Mouse (Mus musculus) G1E (cell line): ENCODE measurements around the gene BC048562. TPM values are rescaled to one million over a fixed set of nuclear protein-coding genes. Genes with fewer than 3 reads are reported as not detected.

ENCODE experiments used
- ATAC-seq: 2 replicates; pipeline ENCODE4 v1.8.0; 2016; ENCODE audit warnings: mild to moderate bottlenecking; ENCODE audit not compliant: insufficient number of reproducible peaks, poor library complexity, low FRiP score, severe bottlenecking; ENCODE audit errors: extremely low read depth
- DNase-seq: peaks from one replicate; pipeline ENCODE4 v3.0.0; 2012; ENCODE audit warnings: low spot score
- H3K27me3 ChIP-seq: 2 replicates; pipeline ENCODE4 v1.6.1; 2012; ENCODE audit warnings: mild to moderate bottlenecking, low read length, inconsistent platforms; ENCODE audit not compliant: insufficient read depth
- H3K36me3 ChIP-seq: replicated peaks from 2 replicates; pipeline ENCODE3; 2012; ENCODE audit warnings: mild to moderate bottlenecking, inconsistent platforms
- H3K4me1 ChIP-seq: 2 replicates; pipeline ENCODE4 v1.6.1; 2012; ENCODE audit warnings: low read depth, low read length, inconsistent platforms, mixed read lengths; ENCODE audit not compliant: insufficient read depth
- H3K4me3 ChIP-seq: 2 replicates; pipeline ENCODE4 v1.5.1; 2012; ENCODE audit warnings: low read depth, mild to moderate bottlenecking, inconsistent platforms, low read length, moderate library complexity, mixed read lengths
- H3K9me3 ChIP-seq: replicated peaks from 2 replicates; pipeline ENCODE4 v1.6.1; 2012; ENCODE audit warnings: inconsistent platforms
- CTCF ChIP-seq: IDR thresholded peaks from 2 replicates; pipeline ENCODE4 v1.5.1; 2012; ENCODE audit warnings: low read depth, low read length, inconsistent platforms, mixed read lengths
- GATA1 ChIP-seq: IDR thresholded peaks from 2 replicates; pipeline ENCODE4 v1.6.1; 2012; ENCODE audit warnings: borderline replicate concordance, low read length, inconsistent platforms, mixed read lengths
- GATA2 ChIP-seq: IDR thresholded peaks from 2 replicates; pipeline ENCODE4 v1.6.1; 2012; ENCODE audit warnings: low read depth, low read length, inconsistent platforms, borderline replicate concordance
- POLR2AphosphoS5 ChIP-seq: IDR thresholded peaks from 2 replicates; pipeline ENCODE4 v1.6.1; 2012; ENCODE audit warnings: low read depth, low read length, inconsistent platforms; ENCODE audit not compliant: insufficient replicate concordance
- TAL1 ChIP-seq: conservative IDR thresholded peaks from 2 replicates; pipeline ENCODE4 v1.6.1; 2012; ENCODE audit warnings: low read depth, low read length, inconsistent platforms, mixed read lengths
- polyA plus RNA-seq: library from polyadenylated mRNA; stranded (reverse); fragments of >175 nt; gene quantifications from 2 replicates; pipeline ENCODE4 v1.2.3, GENCODE M21; 2012
- total RNA-seq, 2 experiments: library from RNA; stranded (forward) in 1 of 2; stranded (reverse) in 1 of 2; fragments of 200-1000 nt in 1 of 2; fragments of >200 nt in 1 of 2; fragmentation: Nextera tagmentation in 1 of 2; gene quantifications; 2 replicates each; pipeline ENCODE4 v1.2.3; 2014 to 2017

The BC048562 gene
- total and polyA plus RNA-seq, 3 experiments: 0.08 to 0.22 TPM; not detected in 1

DNA sequence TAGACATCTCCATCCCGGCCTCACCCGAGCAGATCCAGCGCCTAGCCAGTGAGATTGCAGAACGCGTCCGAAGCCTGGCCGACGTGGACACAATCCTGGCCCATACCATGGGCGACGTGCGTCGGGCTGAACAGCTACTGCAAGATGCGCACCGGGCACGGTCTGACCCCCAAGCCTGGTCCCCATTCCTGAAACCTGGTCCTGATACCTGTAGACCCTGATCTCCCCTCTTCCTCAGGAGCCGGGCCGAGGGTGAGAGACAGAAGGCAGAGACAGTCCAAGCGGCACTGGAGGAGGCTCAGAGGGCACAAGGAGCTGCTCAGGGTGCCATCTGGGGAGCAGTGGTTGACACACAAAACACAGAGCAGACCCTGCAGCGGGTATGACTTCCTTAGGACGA lies 52.9 kb downstream of the BC048562 start:
- Histone ChIP-seq H3K4me1 (peaks cover 43% of the 10 kb centered on the region), H3K27me3 (peaks cover 36% of the 10 kb centered on the region), H3K4me3 (no peak overlapping the region), H3K9me3 (no peaks in the 10 kb centered on the region), H3K36me3 (peaks cover 24% of the 10 kb centered on the region)
- DNase-seq (no peak), ATAC-seq (no peak)
- TF ChIP-seq GATA1 (no peak), POLR2AphosphoS5 (no peak), TAL1 (no peak), GATA2 (no peak), CTCF (no peak)

DNA sequence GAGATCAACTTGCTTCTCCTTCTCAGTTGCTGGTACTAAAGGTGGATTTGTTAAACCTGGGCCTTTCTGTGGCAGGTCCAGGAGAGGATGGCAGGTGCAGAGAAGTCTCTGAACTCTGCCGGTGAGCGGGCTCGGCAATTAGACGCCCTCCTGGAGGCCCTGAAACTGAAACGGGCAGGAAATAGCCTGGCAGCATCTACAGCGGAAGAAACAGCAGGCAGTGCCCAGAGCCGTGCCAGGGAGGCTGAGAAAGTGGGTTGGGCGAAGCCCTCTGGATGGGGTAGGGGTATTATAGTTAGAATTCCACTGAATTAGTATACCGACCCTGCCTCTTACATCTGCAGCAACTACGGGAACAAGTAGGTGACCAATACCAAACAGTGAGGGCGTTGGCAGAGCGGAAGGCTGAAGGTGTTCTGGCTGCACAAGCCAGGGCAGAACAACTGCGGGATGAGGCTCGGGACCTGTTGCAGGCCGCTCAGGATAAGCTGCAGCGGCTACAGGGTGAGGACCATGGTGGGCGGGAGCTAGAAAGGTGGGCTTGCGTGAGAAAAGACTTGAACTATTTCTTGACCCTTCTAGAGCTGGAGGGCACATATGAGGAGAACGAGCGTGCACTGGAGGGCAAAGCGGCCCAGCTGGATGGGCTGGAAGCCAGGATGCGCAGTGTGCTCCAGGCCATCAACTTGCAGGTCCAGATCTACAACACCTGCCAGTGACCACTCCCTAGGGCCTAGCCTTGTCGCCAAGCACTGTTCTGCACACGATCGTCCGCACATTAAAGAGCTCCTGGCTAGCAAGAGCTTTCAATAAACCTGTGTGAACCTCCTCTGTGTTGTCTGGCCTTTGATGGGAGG lies 53.6 kb downstream of the BC048562 start:
- ATAC-seq (no peak), DNase-seq (no peak)
- peaks cover 46% of the 10 kb centered on the region for H3K4me1 ChIP-seq
- no peaks in the 10 kb centered on the region for H3K9me3 ChIP-seq
- no peak for TF ChIP-seq TAL1
- H3K4me3 ChIP-seq: peak overlapping the region; percentile 91
- H3K27me3 ChIP-seq: peaks cover 32% of the 10 kb centered on the region
- H3K36me3 ChIP-seq: peaks cover 32% of the 10 kb centered on the region

DNA sequence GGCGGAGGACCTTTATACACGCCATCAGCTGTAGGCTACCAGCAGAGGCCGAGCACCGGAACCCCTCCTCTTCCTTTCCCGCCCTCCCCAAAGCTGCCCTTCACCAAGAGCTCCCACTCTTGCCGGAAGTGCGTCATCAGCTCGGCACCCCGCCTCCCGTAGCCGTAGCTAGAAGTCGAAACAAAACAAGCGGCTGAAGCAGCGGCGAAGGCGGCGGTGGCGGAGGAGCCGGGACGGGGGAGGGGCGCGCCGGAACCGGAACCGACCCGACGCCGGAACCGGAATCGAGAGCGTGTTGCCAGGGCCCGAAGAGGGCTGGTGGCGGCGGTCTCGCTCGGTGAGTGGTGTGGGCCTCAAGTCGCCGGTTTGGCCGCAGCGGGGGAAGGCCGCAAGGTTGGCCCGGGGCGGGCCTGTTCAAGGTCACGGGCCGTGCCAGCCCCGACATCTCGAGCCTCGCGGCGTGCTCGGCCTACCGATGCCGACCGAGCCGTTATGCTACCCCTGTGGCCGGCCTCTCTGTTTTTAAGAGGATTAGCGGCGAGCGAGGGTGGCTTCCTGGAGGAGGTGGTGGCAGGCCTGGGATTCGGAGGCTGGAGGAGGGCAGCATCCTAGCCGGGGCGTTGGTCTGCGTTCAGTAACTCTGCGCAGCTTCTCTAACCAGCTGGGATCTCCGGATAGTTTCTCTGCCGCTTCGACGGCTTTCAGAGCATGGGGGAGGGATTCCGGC lies 54.4 kb downstream of the BC048562 start, which contains the start of gene Usp19:
Gene Usp19, plus strand, starts transcription at position 44 of the 727 bp plus-strand sequence.
- TF ChIP-seq TAL1: no peak
- no peak for TF ChIP-seq GATA2
- no peak for TF ChIP-seq GATA1
- no peak for TF ChIP-seq POLR2AphosphoS5
- no peak for TF ChIP-seq CTCF
- H3K9me3 ChIP-seq: no peaks in the 10 kb centered on the region
- H3K4me3 ChIP-seq: peak within 1 kb of the TSS; percentile 91
- DNase-seq (peak; percentile 98), ATAC-seq (peak; percentile 92)
- peaks cover 39% of the 10 kb centered on the region for H3K36me3 ChIP-seq
- H3K27me3 ChIP-seq: peaks cover 24% of the 10 kb centered on the region
- H3K4me1 ChIP-seq: peaks cover 46% of the 10 kb centered on the region

DNA sequence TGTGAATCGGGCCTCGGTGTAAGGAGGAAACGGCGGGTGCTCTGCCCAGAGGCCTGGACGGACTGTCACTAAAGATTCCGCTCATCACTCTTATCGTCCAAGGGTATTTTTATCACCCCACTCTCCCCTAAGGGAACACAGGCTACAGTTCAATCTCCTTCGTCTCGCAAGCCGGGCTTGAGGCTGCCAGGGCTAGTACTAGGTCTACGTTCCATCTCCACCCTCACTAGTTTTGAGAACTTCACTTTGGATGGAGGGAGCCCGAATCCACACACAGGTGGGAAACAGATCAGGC lies 55.0 kb downstream of the BC048562 start:
- ATAC-seq (no peak), DNase-seq (peak; percentile 21)
- peaks cover 19% of the 10 kb centered on the region for H3K27me3 ChIP-seq
- TF ChIP-seq GATA1: no peak
- peaks cover 45% of the 10 kb centered on the region for H3K36me3 ChIP-seq
- H3K4me1 ChIP-seq: peaks cover 46% of the 10 kb centered on the region
- peak overlapping the region; percentile 91 for H3K4me3 ChIP-seq
- H3K9me3 ChIP-seq: no peaks in the 10 kb centered on the region

- Histone ChIP-seq H3K27me3 (peaks cover 10% of the 10 kb centered on the region), H3K9me3 (no peaks in the 10 kb centered on the region), H3K4me1 (peaks cover 46% of the 10 kb centered on the region), H3K4me3 (peak overlapping the region; percentile 91), H3K36me3 (peaks cover 54% of the 10 kb centered on the region)
- ATAC-seq (no peak), DNase-seq (peak; percentile 67)
- TF ChIP-seq GATA2: no peak
- no peak for TF ChIP-seq CTCF
- no peak for TF ChIP-seq TAL1
- no peak for TF ChIP-seq POLR2AphosphoS5
- no peak for TF ChIP-seq GATA1
Observed at GRCm38 (mm10) chr9:108492043-108492750, 55.9 kb downstream of the BC048562 start.

DNA sequence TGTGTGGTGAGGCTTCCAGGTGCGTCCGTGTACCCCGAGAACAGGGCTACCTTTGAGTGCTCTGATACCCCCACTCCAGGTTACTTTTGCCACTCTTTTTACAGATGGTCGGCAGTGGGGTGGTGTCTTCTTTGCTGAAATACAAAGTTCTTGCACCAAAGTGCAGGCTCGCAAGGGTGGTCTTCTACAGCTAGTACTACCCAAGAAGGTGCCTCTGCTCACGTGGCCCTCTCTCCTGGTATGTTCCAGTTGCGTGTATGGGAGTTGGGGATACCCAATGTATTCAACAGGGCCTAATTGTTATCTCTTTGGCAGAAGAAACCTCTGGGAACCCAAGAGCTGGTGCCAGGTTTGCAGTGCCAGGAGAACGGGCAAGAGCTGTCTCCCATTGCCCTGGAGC lies 57.0 kb downstream of the BC048562 start:
- Histone ChIP-seq H3K4me1 (peaks cover 50% of the 10 kb centered on the region), H3K36me3 (peaks cover 64% of the 10 kb centered on the region), H3K9me3 (no peaks in the 10 kb centered on the region), H3K4me3 (no peak overlapping the region), H3K27me3 (no peaks in the 10 kb centered on the region)
- TF ChIP-seq GATA1: no peak
- no peak for TF ChIP-seq POLR2AphosphoS5
- no peak for TF ChIP-seq CTCF
- TF ChIP-seq TAL1: no peak
- TF ChIP-seq GATA2: no peak
- ATAC-seq (no peak), DNase-seq (no peak)
